Mouse (Mus musculus): ENCODE measurements around the gene Gm20518. TPM values are rescaled to one million over a fixed set of nuclear protein-coding genes. Genes with fewer than 3 reads are reported as not detected.
A peak's percentile ranks its signal among the peaks of the same experiment; 100 is the strongest.

Gene Gm20518
- polyA plus RNA-seq, 1 experiment from 2014 or later = 0.34 TPM

DNA sequence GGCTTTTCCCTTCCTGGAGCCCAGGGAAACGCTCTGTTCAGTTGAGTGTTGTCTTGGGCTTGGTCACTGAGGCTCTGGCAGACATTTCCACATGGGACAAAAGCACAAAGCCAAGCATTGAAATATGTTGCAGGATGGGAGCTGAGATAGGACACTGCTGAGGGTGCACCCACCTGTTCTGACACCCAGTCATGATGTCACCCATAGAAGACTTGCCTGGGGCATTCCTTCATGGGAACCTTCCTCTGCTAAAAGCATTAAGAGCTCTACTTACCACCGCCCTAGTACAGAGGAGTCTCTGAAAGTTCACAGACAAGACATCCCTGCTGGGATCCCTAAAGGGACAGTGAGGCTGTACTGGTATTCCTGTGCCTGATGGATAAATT lies 1.1 kb downstream of the Gm20518 start:
- H3K4me3 ChIP-seq = peak overlapping the region; percentile 95
- peaks cover 15% of the 10 kb centered on the region for H3K36me3 ChIP-seq
- peaks cover 27% of the 10 kb centered on the region for H3K4me1 ChIP-seq
- 69% methylated on average over 2 of the region's 2 CpGs for WGBS
- H3K27ac ChIP-seq = peak overlapping the region; percentile 97
- no peaks in the 10 kb centered on the region for H3K9me3 ChIP-seq (replicated peaks)
- H3K27me3 ChIP-seq (ENCODE audit: low read depth, poor library complexity, severe bottlenecking) = no peaks in the 10 kb centered on the region
- no peak for DNase-seq (ENCODE audit: low spot score)

DNA sequence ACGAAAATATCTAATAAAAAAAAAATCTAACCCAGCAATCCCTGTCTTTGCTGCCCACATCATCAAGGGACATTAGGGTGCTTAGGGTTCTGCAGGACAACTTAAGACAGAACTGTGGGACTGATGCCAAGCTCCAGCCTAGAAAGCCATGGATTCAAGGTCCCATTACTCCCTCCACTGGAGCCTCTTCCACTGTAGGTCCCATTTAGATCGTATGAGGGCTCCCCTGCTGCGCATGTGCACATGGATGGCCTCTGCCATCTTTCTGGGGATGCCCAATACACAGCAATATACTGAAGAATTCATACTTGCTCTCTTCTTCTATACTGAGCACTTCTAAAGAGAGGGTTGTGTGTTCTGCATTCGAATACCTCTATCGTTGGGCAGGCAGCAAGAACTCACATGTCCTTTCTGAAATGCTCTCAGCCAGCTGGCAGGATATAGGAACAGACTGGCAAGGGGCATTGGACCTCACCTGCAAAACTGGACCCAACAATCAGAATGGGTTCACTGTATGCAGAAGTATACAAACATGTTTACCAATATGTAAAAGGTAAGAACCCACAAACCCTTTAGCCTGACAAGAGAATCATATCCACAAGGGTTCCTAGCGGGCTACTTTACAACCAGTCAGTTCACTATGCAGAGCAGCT lies 1.7 kb downstream of the Gm20518 start:
- WGBS = 89% methylated on average over 6 of the region's 6 CpGs
- peaks cover 27% of the 10 kb centered on the region for H3K4me1 ChIP-seq
- DNase-seq (ENCODE audit: low spot score) = no peak

DNA sequence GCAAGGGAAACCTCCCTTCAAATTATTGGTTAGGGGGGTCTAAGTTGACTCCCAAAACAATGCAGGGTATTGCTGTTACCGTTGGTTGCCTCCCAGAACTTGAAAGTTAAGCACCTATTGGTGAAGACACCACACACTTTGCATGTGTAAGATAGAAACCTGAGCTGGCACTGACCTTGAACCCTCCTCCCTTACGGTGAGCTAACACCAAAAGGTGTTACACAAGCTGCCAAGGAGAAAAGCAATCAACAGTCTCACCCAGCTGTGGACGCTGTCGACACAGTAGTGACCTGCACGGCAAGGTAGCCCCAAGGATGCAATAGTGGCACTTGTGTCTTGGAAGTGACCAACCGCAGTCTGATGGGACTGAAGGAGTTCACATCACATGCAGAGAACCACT lies 7.4 kb downstream of the Gm20518 start:
- no peak for DNase-seq (ENCODE audit: low spot score)
- no peak overlapping the region for H3K4me3 ChIP-seq
- H3K9me3 ChIP-seq (replicated peaks) = no peaks in the 10 kb centered on the region
- H3K36me3 ChIP-seq = peaks cover 58% of the 10 kb centered on the region
- peaks cover 3% of the 10 kb centered on the region; the same call in 1 of the 2 replicates for H3K4me1 ChIP-seq
- 78% methylated on average over 6 of the region's 6 CpGs for WGBS
- no peak overlapping the region for H3K27ac ChIP-seq
- H3K27me3 ChIP-seq (ENCODE audit: low read depth, poor library complexity, severe bottlenecking) = no peaks in the 10 kb centered on the region

More for the DNA sequence above, 1.7 kb downstream of the Gm20518 start:
- Histone ChIP-seq H3K4me3 (peak overlapping the region; percentile 95), H3K9me3 (replicated peaks) (no peaks in the 10 kb centered on the region), H3K27me3 (ENCODE audit: low read depth, poor library complexity, severe bottlenecking) (no peaks in the 10 kb centered on the region), H3K36me3 (peaks cover 20% of the 10 kb centered on the region), H3K27ac (peak overlapping the region; percentile 97; the same call in 1 of the 2 replicates)

DNA sequence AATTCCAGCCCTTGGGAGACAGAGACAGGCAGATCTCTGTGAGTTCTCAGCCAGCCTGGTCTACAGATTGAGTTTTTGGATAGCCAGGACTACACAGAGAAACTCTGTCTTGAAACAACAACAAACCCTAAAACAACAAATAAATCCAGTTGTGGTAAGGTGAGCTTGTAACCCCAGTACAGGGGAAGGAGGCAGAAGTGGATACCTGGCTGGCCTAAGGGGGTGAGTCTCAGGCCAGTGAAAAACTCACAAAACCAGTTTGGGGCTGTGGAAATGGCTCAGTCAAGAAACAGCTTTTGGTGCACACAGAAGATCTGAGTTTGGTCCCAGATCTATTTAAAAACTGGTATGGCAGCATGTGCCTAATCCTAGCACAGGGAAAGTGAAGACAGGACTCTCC lies 9.3 kb downstream of the Gm20518 start:
- H3K27me3 ChIP-seq (ENCODE audit: low read depth, poor library complexity, severe bottlenecking) = no peaks in the 10 kb centered on the region
- H3K4me1 ChIP-seq = peaks cover 3% of the 10 kb centered on the region; the same call in 1 of the 2 replicates
- H3K36me3 ChIP-seq = peaks cover 78% of the 10 kb centered on the region
- H3K9me3 ChIP-seq (replicated peaks) = no peaks in the 10 kb centered on the region
- H3K27ac ChIP-seq = no peak overlapping the region
- H3K4me3 ChIP-seq = no peak overlapping the region
- DNase-seq (ENCODE audit: low spot score) = no peak

DNA sequence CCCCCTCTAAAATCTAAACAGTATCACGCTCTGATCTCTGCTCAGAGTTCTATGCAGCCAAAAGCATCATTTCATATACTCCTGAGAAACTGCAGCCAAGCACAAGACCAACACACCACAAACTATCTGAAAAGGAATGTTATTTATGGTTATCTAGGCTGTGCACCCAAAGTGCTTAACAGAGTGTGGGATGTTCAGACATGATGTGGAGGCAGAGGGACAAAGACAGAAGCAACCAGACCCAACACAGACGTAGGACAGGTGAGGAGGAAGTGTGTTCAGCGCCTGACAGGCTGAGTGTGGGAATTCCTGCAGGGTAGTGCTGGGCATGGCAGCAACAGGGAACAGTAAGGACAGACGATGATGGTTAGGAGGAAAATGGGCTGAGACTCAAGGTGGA lies 11.9 kb downstream of the Gm20518 start:
- no peaks in the 10 kb centered on the region for H3K9me3 ChIP-seq (replicated peaks)
- 91% methylated on average over 4 of the region's 4 CpGs for WGBS
- H3K27ac ChIP-seq = no peak overlapping the region
- no peak overlapping the region for H3K4me3 ChIP-seq
- H3K36me3 ChIP-seq = peaks cover 63% of the 10 kb centered on the region
- no peak for DNase-seq (ENCODE audit: low spot score)
- no peaks in the 10 kb centered on the region for H3K27me3 ChIP-seq (ENCODE audit: low read depth, poor library complexity, severe bottlenecking)
- peaks cover 3% of the 10 kb centered on the region; the same call in 1 of the 2 replicates for H3K4me1 ChIP-seq

DNA sequence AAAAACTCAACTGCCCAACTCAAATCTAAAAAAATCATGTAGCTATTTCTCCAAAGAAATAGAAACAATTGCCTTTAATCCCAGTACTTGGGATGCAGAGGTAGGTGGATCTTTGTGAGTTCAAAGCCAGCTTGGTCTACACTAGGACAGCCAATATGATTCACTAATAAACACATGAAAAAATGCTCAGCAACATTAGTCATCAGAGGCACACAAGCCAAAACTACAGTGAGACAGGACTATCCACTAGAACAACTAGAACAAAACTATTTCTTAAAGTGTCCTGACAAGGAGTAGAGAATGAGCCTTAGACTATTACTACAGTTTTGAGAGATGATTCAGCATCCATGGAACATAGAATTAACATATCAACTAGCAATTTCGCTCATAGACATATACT lies 15.4 kb downstream of the Gm20518 start:
- DNase-seq (ENCODE audit: low spot score) = no peak
- H3K36me3 ChIP-seq = peaks cover 59% of the 10 kb centered on the region

DNA sequence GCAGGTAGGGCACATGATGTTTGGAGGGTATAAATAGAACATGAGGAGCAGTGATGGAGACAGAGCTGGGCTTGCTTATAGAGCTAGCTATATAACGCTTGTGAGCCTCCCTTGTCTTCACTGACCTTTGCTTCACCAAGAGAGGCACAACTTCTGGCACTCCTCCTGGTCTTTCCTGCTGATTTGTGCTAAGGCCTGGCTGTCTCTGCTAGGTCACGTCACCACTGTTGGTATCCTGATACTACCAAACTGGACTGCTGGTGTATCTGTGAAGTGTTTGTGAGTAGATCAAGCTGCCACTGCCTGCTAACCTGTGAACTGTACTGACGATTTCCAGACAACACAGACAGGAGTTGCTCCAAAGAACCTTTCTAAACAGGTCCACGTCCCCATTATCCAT lies 16.3 kb downstream of the Gm20518 start:
- no peaks in the 10 kb centered on the region for H3K27me3 ChIP-seq (ENCODE audit: low read depth, poor library complexity, severe bottlenecking)
- WGBS = 74% methylated on average over 4 of the region's 4 CpGs
- H3K4me3 ChIP-seq = no peak overlapping the region
- no peak for DNase-seq (ENCODE audit: low spot score)
- no peak overlapping the region for H3K27ac ChIP-seq
- H3K36me3 ChIP-seq = peaks cover 64% of the 10 kb centered on the region
- no peaks in the 10 kb centered on the region for H3K9me3 ChIP-seq (replicated peaks)
- H3K4me1 ChIP-seq = no peaks in the 10 kb centered on the region

More for the DNA sequence above, 15.4 kb downstream of the Gm20518 start:
- H3K27ac ChIP-seq = no peak overlapping the region
- no peak overlapping the region for H3K4me3 ChIP-seq
- WGBS = 95% methylated on average over 1 of the region's 1 CpGs
- no peaks in the 10 kb centered on the region for H3K27me3 ChIP-seq (ENCODE audit: low read depth, poor library complexity, severe bottlenecking)
- H3K9me3 ChIP-seq (replicated peaks) = no peaks in the 10 kb centered on the region
- no peaks in the 10 kb centered on the region for H3K4me1 ChIP-seq

DNA sequence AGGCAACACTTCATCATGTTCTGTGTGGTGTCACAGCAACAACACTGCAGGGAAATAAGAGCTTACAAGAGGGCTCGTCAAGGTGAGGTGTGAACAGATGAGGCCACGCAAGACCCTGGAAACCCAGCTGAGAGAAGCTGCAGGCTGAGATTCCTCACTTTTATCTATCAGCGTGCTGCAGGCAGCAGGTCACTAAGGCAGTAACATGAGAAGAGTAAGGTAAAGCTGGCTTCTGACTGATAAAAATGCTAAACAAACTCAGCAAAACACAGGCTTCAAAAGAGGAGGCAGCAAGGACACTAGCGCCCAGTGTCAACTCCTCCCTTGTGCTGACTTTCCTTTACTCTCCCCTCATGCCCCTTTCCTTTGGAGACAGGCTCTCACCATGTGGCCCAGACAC lies 18.5 kb downstream of the Gm20518 start:
- 39% methylated on average over 4 of the region's 4 CpGs for WGBS
- Histone ChIP-seq H3K9me3 (replicated peaks) (no peaks in the 10 kb centered on the region), H3K4me3 (no peak overlapping the region), H3K27me3 (ENCODE audit: low read depth, poor library complexity, severe bottlenecking) (no peaks in the 10 kb centered on the region), H3K36me3 (peaks cover 66% of the 10 kb centered on the region), H3K27ac (no peak overlapping the region), H3K4me1 (no peaks in the 10 kb centered on the region)
- DNase-seq (ENCODE audit: low spot score) = no peak

DNA sequence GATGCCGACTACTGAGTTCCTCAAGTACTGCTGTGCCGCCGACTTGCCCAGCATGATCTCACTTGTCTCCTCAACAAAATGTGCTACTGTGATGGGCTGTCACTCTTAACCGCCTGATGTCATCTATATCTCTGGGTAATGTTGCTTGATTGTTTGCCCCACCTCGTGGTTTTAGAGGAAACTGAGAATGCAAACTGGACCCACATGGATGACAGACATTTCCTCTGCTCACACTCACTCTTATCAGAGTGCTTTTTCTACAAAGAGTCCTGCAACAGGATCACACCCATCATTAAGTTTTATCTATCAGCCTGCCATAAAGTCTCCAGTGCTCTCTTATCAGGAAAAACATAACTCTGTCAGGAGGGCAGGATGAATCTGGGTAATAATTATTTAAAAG lies 20.2 kb downstream of the Gm20518 start:
- Histone ChIP-seq H3K36me3 (peaks cover 66% of the 10 kb centered on the region), H3K9me3 (replicated peaks) (no peaks in the 10 kb centered on the region), H3K4me1 (no peaks in the 10 kb centered on the region), H3K27ac (no peak overlapping the region), H3K27me3 (ENCODE audit: low read depth, poor library complexity, severe bottlenecking) (no peaks in the 10 kb centered on the region), H3K4me3 (no peak overlapping the region)
- WGBS = 87% methylated on average over 5 of the region's 5 CpGs
- DNase-seq (ENCODE audit: low spot score) = no peak

DNA sequence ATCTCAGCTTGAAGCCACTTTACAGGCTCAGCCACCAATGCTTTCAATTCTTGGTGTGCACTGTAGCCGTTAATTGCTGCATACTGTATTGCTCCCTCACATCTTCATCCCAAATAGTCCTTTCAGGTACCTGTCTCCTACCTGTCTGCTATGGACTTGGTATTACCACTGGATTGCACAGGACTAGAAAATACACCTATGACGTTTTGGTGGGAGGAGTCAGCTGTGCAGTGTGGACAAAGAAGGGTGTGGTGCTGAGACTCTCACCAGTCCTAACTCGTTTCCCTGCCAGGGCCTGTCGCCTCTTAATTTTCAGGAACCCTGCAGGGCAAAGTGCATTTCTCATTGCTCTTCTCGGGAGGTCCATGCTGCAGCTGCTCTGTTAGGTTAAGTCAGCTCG lies 25.7 kb downstream of the Gm20518 start:
- no peaks in the 10 kb centered on the region for H3K4me1 ChIP-seq
- H3K27me3 ChIP-seq (ENCODE audit: low read depth, poor library complexity, severe bottlenecking) = no peaks in the 10 kb centered on the region
- 79% methylated on average over 6 of the region's 6 CpGs for WGBS
- H3K9me3 ChIP-seq (replicated peaks) = no peaks in the 10 kb centered on the region
- no peak overlapping the region for H3K4me3 ChIP-seq
- no peak overlapping the region for H3K27ac ChIP-seq
- peaks cover 88% of the 10 kb centered on the region for H3K36me3 ChIP-seq
- no peak for DNase-seq (ENCODE audit: low spot score)

DNA sequence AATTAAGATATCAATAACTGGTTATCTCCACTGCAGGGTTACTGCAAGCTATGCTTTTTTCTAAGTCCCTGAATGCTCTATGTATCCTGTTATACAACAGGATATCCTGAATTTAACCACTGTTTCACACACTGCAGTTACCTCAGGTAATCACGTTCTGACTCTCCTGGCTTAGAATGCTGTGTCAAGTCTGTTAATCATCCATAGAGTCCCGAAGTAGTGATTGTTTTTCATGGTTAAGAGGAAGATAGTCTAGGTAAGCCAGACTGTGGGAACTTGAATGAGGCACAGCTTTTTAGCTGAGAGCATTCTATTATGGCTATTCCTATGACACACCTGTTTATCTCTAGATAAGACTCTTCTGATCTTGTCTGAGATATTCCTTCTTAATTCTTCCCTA lies 26.2 kb downstream of the Gm20518 start:
- H3K4me3 ChIP-seq = no peak overlapping the region
- DNase-seq (ENCODE audit: low spot score) = no peak
- no peaks in the 10 kb centered on the region for H3K9me3 ChIP-seq (replicated peaks)
- WGBS = 94% methylated on average over 2 of the region's 2 CpGs
- H3K36me3 ChIP-seq = peaks cover 88% of the 10 kb centered on the region
- H3K4me1 ChIP-seq = no peaks in the 10 kb centered on the region
- no peak overlapping the region for H3K27ac ChIP-seq
- no peaks in the 10 kb centered on the region for H3K27me3 ChIP-seq (ENCODE audit: low read depth, poor library complexity, severe bottlenecking)

DNA sequence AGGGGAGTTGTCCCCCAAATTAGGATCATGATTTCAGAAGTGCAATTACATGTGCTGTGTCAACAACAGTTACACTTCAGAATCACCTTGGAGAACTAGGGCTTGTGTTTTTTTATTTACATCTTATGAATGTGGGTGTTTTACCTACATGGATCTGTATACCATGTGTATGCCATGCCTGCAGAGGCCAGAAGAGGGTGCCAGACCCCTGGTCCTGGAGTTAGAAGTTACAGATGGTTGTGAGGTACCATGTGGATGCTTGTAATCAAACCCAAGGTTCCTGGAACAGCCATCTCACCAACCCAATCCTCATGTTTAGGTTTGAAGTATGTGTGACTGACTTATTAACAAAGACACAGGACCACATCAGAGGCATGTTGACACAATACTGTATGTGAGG lies 32.9 kb downstream of the Gm20518 start:
- no peaks in the 10 kb centered on the region for H3K4me1 ChIP-seq
- no peak overlapping the region for H3K27ac ChIP-seq
- no peaks in the 10 kb centered on the region for H3K27me3 ChIP-seq (ENCODE audit: low read depth, poor library complexity, severe bottlenecking)
- no peaks in the 10 kb centered on the region for H3K9me3 ChIP-seq (replicated peaks)
- no peak for DNase-seq (ENCODE audit: low spot score)
- no peak overlapping the region for H3K4me3 ChIP-seq
- H3K36me3 ChIP-seq = peaks cover 92% of the 10 kb centered on the region

DNA sequence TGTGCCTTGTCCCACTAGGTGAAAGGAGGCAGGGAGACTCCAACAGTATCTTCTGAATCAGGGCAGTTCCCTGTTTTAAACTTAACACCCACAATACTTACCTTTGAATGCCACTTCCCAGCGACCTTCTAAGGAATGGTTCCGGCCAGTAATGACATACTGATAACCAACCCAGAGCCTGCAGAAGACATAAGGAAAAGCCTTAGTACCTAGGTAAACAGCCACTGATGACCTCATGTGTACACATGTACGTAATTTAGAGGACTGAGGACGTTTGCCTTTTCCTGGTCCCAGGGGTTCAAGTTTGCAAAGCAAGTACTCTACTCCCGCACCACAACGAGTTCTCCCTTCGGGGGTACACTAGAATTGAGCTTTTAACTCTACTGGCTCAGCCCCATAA lies 34.3 kb downstream of the Gm20518 start:
- Histone ChIP-seq H3K4me1 (no peaks in the 10 kb centered on the region), H3K27ac (no peak overlapping the region), H3K36me3 (peaks cover 96% of the 10 kb centered on the region), H3K9me3 (replicated peaks) (no peaks in the 10 kb centered on the region), H3K4me3 (no peak overlapping the region), H3K27me3 (ENCODE audit: low read depth, poor library complexity, severe bottlenecking) (no peaks in the 10 kb centered on the region)
- 94% methylated on average over 7 of the region's 7 CpGs for WGBS
- DNase-seq (ENCODE audit: low spot score) = no peak

DNA sequence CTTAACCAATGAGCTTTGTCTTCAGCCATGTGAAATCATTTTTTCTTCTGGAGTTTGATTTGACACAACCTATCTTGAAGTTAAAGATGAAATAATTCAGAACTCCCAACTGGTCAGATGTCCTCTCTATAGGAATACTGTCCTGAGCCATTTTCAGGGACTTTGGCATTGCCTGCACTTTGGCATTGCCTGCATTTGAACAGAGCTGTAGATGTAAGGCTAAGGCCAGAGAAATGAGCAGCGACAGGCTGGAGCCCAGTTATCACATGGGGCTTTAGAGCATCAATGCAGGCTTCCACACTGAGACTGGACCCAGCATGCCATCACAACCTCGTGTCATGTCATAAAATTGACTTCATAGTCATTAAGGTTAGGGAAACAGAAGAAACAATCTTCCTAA lies 38.2 kb downstream of the Gm20518 start:
- Histone ChIP-seq H3K27me3 (ENCODE audit: low read depth, poor library complexity, severe bottlenecking) (no peaks in the 10 kb centered on the region), H3K4me1 (no peaks in the 10 kb centered on the region), H3K9me3 (replicated peaks) (no peaks in the 10 kb centered on the region), H3K4me3 (no peak overlapping the region), H3K36me3 (peaks cover 97% of the 10 kb centered on the region), H3K27ac (no peak overlapping the region)
- no peak for DNase-seq (ENCODE audit: low spot score)
- 84% methylated on average over 2 of the region's 2 CpGs for WGBS
